Mouse (Mus musculus): ENCODE measurements around the gene Gm49450. TPM values are rescaled to one million over a fixed set of nuclear protein-coding genes. Genes with fewer than 3 reads are reported as not detected.
"Not testable (repeated sequence)": the region's sequence is repeated elsewhere in the genome, so short reads cannot be mapped to it uniquely, and the experiment has no call there.

The Gm49450 gene
- polyA plus RNA-seq, 1 experiment: 559 TPM

DNA sequence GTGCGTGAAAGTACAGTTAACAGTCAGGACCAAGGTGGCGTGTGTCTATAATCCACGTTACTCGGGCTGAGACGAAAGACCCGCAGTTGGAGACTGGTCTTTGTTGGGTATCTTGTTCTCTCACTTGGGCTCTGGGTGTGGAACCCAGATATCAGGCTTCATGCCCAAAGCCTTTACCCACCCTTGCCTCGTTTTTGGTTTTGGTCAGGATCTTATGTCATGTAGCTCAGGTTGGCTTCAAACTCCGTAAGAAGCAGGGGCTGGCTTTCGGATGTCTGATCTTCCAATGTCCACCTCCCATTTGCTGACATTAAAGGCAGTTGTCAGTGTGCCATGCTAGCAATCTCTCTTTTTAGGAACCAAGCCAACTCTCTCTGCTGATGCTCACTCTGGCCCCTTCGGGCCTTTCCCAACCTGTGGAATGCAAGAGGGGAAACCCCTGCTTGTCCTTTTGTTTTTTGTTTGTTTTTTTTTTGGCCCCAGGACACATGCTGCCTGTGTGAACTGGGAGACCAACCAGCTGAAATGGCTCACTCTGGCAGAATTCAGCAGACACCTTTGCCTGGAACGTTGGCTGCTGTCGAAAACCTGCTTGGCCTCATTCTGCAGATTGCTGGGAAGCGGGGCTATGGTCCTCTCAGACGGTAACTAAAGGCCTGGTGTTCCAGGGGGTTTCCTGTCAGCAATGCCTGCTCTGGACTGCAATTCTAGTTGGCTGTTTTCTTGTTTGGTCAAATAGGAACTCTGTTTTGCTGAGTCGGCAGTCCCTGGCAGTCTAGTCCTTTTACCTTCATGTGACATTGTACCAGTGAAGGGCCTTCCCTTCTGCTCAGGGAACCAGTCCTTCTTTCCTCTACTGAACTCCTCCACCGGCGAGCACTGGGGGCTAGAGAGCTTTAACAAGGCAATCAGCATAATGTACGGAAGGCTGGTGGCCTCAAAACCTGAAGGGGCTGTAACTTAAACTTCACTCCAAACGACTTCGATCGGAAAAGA, 23.7 kb upstream of the Gm49450 start:
- Histone ChIP-seq H3K27ac (ENCODE audit: insufficient read depth, low read length) (no peak overlapping the region), H3K4me1 (ENCODE audit: control insufficient read depth, insufficient read depth, low read length) (0 out of 2 replicates have a peak, but pooled peaks cover 4% of the 10 kb centered on the region), H3K4me3 (ENCODE audit: insufficient read depth, low read length) (no peak overlapping the region)
- TF ChIP-seq CTCF (IDR thresholded peaks at IDR 0.05; ENCODE audit: borderline replicate concordance, insufficient read depth, low read length): no peak
- no peak for TF ChIP-seq POLR2A (IDR thresholded peaks at IDR 0.05; ENCODE audit: low read depth, low read length)

DNA sequence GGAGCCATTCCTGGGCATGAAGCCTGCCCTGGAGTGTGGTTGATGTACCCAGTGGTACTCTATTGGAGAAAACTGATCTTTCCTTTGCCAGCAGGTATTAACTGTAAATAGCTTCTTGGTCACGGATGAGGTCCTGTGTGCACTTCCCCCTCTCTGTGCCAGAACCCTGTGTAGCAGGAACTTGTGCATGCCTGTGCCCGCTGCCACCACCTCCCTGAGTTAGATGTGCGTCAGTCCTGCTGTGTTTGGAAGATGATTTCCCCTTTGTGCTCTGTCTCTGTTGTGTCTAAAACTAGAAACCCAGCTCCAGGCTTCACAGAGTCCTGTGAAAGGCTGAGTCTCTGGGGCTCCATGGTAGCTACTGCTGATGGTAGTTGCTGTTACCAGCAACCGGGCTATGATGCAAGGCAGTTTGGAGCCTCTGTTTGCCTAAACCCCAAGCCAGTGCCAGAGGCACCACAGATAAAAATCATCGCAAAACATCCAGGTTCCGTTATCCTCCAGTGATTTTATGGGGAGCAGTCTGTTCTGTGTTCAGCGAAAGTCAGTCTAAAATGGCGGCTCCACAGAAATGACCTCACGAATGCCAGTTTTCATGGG, 19.8 kb upstream of the Gm49450 start:
- TF ChIP-seq POLR2A (IDR thresholded peaks at IDR 0.05; ENCODE audit: low read depth, low read length) (no peak), CTCF (IDR thresholded peaks at IDR 0.05; ENCODE audit: borderline replicate concordance, insufficient read depth, low read length) (no peak)
- no peak overlapping the region for H3K4me3 ChIP-seq (ENCODE audit: insufficient read depth, low read length)
- H3K27ac ChIP-seq (ENCODE audit: insufficient read depth, low read length): no peak overlapping the region
- peaks cover 7% of the 10 kb centered on the region for H3K4me1 ChIP-seq (ENCODE audit: control insufficient read depth, insufficient read depth, low read length)

DNA sequence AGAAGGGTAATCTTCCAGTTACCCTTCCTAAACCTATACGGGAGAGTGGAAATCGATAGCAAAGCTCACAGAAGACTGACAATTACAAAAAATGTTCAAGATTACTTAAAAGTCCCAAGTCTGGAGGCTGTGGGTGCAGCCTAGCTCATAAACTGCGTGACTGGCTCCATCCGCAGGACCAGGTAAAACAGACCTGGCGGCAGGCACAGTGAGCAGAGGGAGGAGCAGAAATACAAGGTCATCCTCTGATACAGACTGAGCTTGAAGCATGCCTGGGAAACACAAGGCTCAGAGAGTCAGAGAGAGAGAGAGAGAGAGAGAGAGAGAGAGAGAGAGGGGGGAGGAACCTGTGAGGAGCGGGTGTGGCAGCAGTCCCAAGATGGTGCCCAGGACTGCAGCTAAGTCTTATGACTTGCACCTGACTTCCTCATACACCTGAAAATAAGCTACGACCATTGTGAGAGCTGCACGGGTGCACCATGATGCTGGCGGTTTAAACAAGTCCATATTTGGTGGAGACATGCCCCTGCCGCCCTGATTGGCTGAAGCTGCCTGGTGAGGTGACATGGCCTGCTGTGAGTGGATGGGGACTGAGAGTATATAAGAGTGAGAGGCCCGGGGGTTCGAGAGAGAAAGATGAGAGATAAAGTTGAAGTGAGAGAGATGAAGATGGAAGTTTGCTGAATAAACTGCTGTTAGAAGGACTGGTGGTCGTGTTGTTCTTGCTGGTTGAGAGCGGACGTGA, 18.4 kb upstream of the Gm49450 start:
- not testable (repeated sequence) for H3K4me1 ChIP-seq (ENCODE audit: control insufficient read depth, insufficient read depth, low read length); H3K4me3 ChIP-seq (ENCODE audit: insufficient read depth, low read length); H3K27ac ChIP-seq (ENCODE audit: insufficient read depth, low read length)

DNA sequence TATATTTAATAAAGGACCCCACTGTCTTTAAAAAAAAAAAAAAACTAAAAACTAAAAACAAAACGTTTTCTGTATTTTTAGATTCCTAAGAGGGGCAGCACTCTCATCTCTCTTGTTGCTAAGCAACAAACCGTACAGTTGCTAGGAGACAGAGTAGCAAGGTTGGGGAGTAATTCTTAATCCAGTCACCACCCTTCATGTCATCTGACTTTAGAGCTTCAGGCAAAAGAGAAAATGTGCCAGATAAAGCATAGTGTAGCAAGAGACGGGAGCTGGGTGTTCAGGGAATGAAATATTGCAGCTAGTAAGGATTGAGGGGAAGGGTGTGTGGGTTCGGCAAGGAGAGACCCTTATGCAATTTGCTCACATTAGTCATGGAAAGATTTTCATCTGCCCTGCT, 17.8 kb upstream of the Gm49450 start:
- no peak overlapping the region for H3K27ac ChIP-seq (ENCODE audit: insufficient read depth, low read length)
- no peak overlapping the region for H3K4me3 ChIP-seq (ENCODE audit: insufficient read depth, low read length)
- peaks cover 4% of the 10 kb centered on the region for H3K4me1 ChIP-seq (ENCODE audit: control insufficient read depth, insufficient read depth, low read length)
- TF ChIP-seq POLR2A (IDR thresholded peaks at IDR 0.05; ENCODE audit: low read depth, low read length): no peak
- no peak for TF ChIP-seq CTCF (IDR thresholded peaks at IDR 0.05; ENCODE audit: borderline replicate concordance, insufficient read depth, low read length)

DNA sequence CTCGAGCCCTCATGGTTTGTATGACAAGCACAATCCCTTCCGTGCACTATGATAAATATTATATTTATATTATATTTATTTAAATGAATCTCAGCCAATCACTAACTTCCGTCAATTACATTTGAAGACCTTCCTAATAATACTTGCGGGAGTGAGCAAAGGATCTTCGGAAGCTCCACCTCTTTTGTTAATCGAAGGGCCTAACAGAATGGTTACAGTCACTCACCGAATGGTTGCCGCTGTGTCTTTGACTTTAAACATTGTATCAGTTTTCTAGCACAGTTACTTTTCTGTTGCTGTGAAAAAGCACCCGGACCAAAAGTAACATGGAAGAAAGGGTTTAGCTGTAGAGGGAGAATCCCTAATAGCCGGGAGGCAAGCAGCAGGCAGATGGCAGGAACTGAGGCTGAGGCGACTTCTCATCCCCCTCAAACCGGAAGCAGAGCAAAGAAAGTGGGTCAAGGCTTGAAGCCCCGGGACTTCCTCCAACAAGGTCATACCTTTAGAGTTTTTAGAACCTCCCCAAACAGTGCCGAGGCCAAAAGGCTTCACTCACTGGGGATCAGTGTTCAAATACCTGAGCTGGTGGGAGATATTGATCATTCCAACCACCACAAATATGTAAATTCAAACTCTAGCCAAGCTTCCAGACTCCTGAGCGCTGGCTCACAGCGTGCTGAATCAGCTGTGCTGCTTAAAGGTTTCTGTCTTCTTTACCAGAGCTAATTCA, 16.2 kb upstream of the Gm49450 start:
- TF ChIP-seq CTCF (IDR thresholded peaks at IDR 0.05; ENCODE audit: borderline replicate concordance, insufficient read depth, low read length) (no peak), POLR2A (IDR thresholded peaks at IDR 0.05; ENCODE audit: low read depth, low read length) (0 out of 2 replicates have a peak, but pooled peaks have one; percentile 17)
- H3K4me3 ChIP-seq (ENCODE audit: insufficient read depth, low read length): no peak overlapping the region
- H3K4me1 ChIP-seq (ENCODE audit: control insufficient read depth, insufficient read depth, low read length): peaks cover 4% of the 10 kb centered on the region
- H3K27ac ChIP-seq (ENCODE audit: insufficient read depth, low read length): peak overlapping the region; percentile 86

DNA sequence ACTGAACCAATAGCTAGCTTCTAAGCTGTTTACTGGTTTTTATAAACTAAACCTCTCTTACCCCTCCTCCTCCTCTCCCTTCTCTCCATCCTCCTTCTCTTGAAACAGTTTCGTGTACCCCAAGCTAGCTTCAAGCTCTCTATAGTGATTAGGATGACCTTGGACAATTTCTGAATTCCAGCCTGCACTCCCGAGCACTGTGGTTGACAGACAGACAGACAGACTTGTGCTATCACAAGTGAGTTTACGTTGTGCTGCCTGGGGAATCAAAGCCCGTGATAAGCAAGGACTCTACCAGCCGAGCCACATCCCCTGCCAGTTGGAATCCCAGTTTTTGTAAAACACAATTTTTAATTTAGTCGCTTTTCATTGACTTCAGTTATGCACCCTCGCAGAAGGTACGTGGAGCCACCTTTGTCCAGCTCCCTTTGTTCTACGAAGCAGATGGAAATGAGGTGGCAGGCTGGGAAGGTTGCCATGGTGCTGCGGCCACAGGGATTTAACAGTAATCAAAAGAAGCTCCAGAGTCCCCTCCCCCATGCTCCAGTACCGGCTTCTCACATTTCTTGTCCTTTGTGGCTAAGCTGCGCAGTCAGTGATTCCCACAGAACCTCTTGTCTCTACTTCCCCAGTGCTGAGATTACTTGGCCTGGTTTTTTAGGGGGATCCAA, 15.5 kb upstream of the Gm49450 start:
- Histone ChIP-seq H3K4me3 (ENCODE audit: insufficient read depth, low read length) (no peak overlapping the region), H3K27ac (ENCODE audit: insufficient read depth, low read length) (peak overlapping the region; percentile 34; the same call in 1 of the 2 replicates), H3K4me1 (ENCODE audit: control insufficient read depth, insufficient read depth, low read length) (peaks cover 4% of the 10 kb centered on the region)
- TF ChIP-seq POLR2A (IDR thresholded peaks at IDR 0.05; ENCODE audit: low read depth, low read length): no peak
- no peak for TF ChIP-seq CTCF (IDR thresholded peaks at IDR 0.05; ENCODE audit: borderline replicate concordance, insufficient read depth, low read length)

DNA sequence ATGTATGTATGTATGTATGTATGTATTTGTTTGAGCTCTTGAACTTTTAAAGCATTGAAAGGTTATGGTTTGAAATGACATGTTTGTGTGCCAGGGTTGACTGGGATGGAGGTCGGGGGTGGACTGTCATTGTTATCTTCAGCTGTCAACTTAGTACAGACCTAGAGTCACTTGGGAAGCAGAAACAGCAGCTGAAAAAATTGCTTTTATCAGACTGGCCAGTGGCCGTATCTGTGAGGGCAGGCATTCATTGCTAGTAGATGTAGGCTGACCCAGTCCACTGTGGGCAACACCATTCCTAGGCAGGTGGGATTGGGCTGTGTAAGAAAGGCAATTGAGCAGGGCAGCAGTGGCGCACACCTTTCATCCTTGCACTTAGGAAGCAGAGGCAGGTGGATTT, 6.2 kb upstream of the Gm49450 start:
- Histone ChIP-seq H3K4me1 (ENCODE audit: control insufficient read depth, insufficient read depth, low read length) (no peaks in the 10 kb centered on the region; the same call in 1 of the 2 replicates), H3K27ac (ENCODE audit: insufficient read depth, low read length) (no peak overlapping the region), H3K4me3 (ENCODE audit: insufficient read depth, low read length) (no peak overlapping the region)
- TF ChIP-seq POLR2A (IDR thresholded peaks at IDR 0.05; ENCODE audit: low read depth, low read length) (no peak), CTCF (IDR thresholded peaks at IDR 0.05; ENCODE audit: borderline replicate concordance, insufficient read depth, low read length) (no peak)

DNA sequence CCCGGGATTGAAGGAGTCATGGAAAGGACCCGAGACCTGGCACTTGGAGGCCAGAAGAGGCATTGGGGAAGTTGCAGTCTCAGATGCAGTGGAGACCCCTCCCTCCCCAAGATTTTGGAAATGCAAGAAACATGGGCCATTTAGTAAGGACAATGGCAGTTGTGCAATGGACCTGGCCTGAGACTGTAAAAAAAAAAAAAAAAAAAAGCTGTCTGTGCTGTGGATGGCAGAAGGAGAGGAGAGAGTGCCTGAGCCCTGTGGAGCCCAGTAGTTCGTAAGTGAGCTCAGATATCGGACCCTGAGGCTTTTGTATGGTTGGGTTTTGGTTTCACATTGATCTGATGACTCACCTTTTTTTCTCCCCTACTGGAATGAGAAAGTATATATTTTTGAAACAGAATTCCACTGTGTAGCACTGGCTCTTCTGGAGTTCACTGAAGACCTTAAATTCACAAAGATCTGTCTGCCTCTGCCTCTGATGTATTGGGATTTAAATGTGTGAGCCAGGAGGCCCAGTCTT, 5.6 kb upstream of the Gm49450 start:
- TF ChIP-seq CTCF (IDR thresholded peaks at IDR 0.05; ENCODE audit: borderline replicate concordance, insufficient read depth, low read length) (no peak), POLR2A (IDR thresholded peaks at IDR 0.05; ENCODE audit: low read depth, low read length) (no peak)
- no peaks in the 10 kb centered on the region; the same call in 1 of the 2 replicates for H3K4me1 ChIP-seq (ENCODE audit: control insufficient read depth, insufficient read depth, low read length)
- H3K27ac ChIP-seq (ENCODE audit: insufficient read depth, low read length): no peak overlapping the region
- H3K4me3 ChIP-seq (ENCODE audit: insufficient read depth, low read length): no peak overlapping the region
